Mouse (Mus musculus): Measurements from ENCODE around the gene Prrt1. TPM values are rescaled to one million over a fixed set of nuclear protein-coding genes. Genes with fewer than 3 reads are reported as not detected.

Prrt1 gene
- 0.14 TPM in 1 of 2 replicates, not detected in the other for polyA plus RNA-seq (2014; fragmentation: Nextera tagmentation; extraction: Ambion mirVana)

- Histone ChIP-seq H3K4me1 (ENCODE audit: insufficient read depth) (peaks cover 16% of the 10 kb centered on the region; the same call in 1 of the 2 replicates), H3K27ac (ENCODE audit: low read depth) (peak within 1 kb of the TSS; percentile 95; the same call in 1 of the 2 replicates), H3K4me3 (ENCODE audit: low read depth, low read length) (peak within 1 kb of the TSS; percentile 69), H3K4me2 (peak within 1 kb of the TSS; percentile 92), H3K27me3 (ENCODE audit: insufficient read depth, low read length) (peaks cover 51% of the 10 kb centered on the region), H3K9ac (peak within 1 kb of the TSS; percentile 73), H3K36me3 (ENCODE audit: insufficient read depth) (peaks cover 6% of the 10 kb centered on the region; the same call in 1 of the 2 replicates), H3K9me3 (ENCODE audit: low read depth, low read length) (no peaks in the 10 kb centered on the region)
- under 1% methylated on average over 16 of the region's 16 CpGs for WGBS
- DNase-seq (peak; percentile 65), ATAC-seq (ENCODE audit: insufficient read depth) (no peak)
- no peak for TF ChIP-seq CTCF (IDR thresholded peaks at IDR 0.05; ENCODE audit: low read depth)
These were observed at the start of gene Prrt1 for GRCm38 (mm10) chr17:34629221-34629751. Gene Prrt1, plus strand, starts transcription at chr17:34629533.

- no peaks in the 10 kb centered on the region for H3K36me3 ChIP-seq (ENCODE audit: insufficient read depth)
- no peak overlapping the region for H3K4me3 ChIP-seq (ENCODE audit: low read depth, low read length)
- no peak overlapping the region for H3K9ac ChIP-seq
- no peak overlapping the region for H3K4me2 ChIP-seq
- H3K9me3 ChIP-seq (ENCODE audit: low read depth, low read length) = no peaks in the 10 kb centered on the region
- H3K4me1 ChIP-seq (ENCODE audit: insufficient read depth) = 0 out of 2 replicates have a peak, but pooled peaks cover 9% of the 10 kb centered on the region
- ATAC-seq (ENCODE audit: insufficient read depth) (no peak), DNase-seq (no peak)
- H3K27ac ChIP-seq (ENCODE audit: low read depth) = no peak overlapping the region
- no peak for TF ChIP-seq CTCF (IDR thresholded peaks at IDR 0.05; ENCODE audit: low read depth)
- no peaks in the 10 kb centered on the region for H3K27me3 ChIP-seq (ENCODE audit: insufficient read depth, low read length)
- WGBS = 79% methylated on average over 12 of the region's 12 CpGs
These were observed 46.8 kb upstream of the Prrt1 start for GRCm38 (mm10) chr17:34582528-34582927.

- Histone ChIP-seq H3K4me3 (ENCODE audit: low read depth, low read length) (no peak overlapping the region), H3K27me3 (ENCODE audit: insufficient read depth, low read length) (no peaks in the 10 kb centered on the region), H3K4me2 (no peak overlapping the region), H3K36me3 (ENCODE audit: insufficient read depth) (no peaks in the 10 kb centered on the region), H3K27ac (ENCODE audit: low read depth) (no peak overlapping the region), H3K9ac (no peak overlapping the region), H3K4me1 (ENCODE audit: insufficient read depth) (peaks cover 14% of the 10 kb centered on the region; the same call in 1 of the 2 replicates), H3K9me3 (ENCODE audit: low read depth, low read length) (no peaks in the 10 kb centered on the region)
- no peak for DNase-seq
- 56% methylated on average over 7 of the region's 7 CpGs for WGBS
- no peak for TF ChIP-seq CTCF (IDR thresholded peaks at IDR 0.05; ENCODE audit: low read depth)
- no peak for ATAC-seq (ENCODE audit: insufficient read depth)
These were observed 45.9 kb upstream of the Prrt1 start for GRCm38 (mm10) chr17:34583397-34583796.

- H3K9me3 ChIP-seq (ENCODE audit: low read depth, low read length) = no peaks in the 10 kb centered on the region
- peaks cover 14% of the 10 kb centered on the region; the same call in 1 of the 2 replicates for H3K4me1 ChIP-seq (ENCODE audit: insufficient read depth)
- no peak for DNase-seq
- no peak overlapping the region for H3K4me3 ChIP-seq (ENCODE audit: low read depth, low read length)
- no peak overlapping the region for H3K4me2 ChIP-seq
- H3K27ac ChIP-seq (ENCODE audit: low read depth) = no peak overlapping the region
- no peaks in the 10 kb centered on the region for H3K27me3 ChIP-seq (ENCODE audit: insufficient read depth, low read length)
- 84% methylated on average over 8 of the region's 8 CpGs for WGBS
- no peak for TF ChIP-seq CTCF (IDR thresholded peaks at IDR 0.05; ENCODE audit: low read depth)
- H3K36me3 ChIP-seq (ENCODE audit: insufficient read depth) = no peaks in the 10 kb centered on the region
- no peak overlapping the region for H3K9ac ChIP-seq
- no peak for ATAC-seq (ENCODE audit: insufficient read depth)
These were observed 45.5 kb upstream of the Prrt1 start for GRCm38 (mm10) chr17:34583819-34584218.

- no peak overlapping the region for H3K4me2 ChIP-seq
- H3K4me3 ChIP-seq (ENCODE audit: low read depth, low read length) = no peak overlapping the region
- 89% methylated on average over 8 of the region's 8 CpGs for WGBS
- no peaks in the 10 kb centered on the region for H3K27me3 ChIP-seq (ENCODE audit: insufficient read depth, low read length)
- H3K27ac ChIP-seq (ENCODE audit: low read depth) = no peak overlapping the region
- DNase-seq (no peak), ATAC-seq (ENCODE audit: insufficient read depth) (no peak)
- peaks cover 24% of the 10 kb centered on the region for H3K4me1 ChIP-seq (ENCODE audit: insufficient read depth)
- H3K36me3 ChIP-seq (ENCODE audit: insufficient read depth) = no peaks in the 10 kb centered on the region
- no peaks in the 10 kb centered on the region for H3K9me3 ChIP-seq (ENCODE audit: low read depth, low read length)
- no peak overlapping the region for H3K9ac ChIP-seq
- no peak for TF ChIP-seq CTCF (IDR thresholded peaks at IDR 0.05; ENCODE audit: low read depth)
These were observed 44.2 kb upstream of the Prrt1 start for GRCm38 (mm10) chr17:34585121-34585520.

- Histone ChIP-seq H3K4me3 (ENCODE audit: low read depth, low read length) (peak overlapping the region; percentile 75), H3K4me1 (ENCODE audit: insufficient read depth) (peaks cover 34% of the 10 kb centered on the region), H3K9ac (peak overlapping the region; percentile 91), H3K36me3 (ENCODE audit: insufficient read depth) (no peaks in the 10 kb centered on the region), H3K27me3 (ENCODE audit: insufficient read depth, low read length) (no peaks in the 10 kb centered on the region), H3K27ac (ENCODE audit: low read depth) (peak overlapping the region; percentile 96), H3K4me2 (peak overlapping the region; percentile 97), H3K9me3 (ENCODE audit: low read depth, low read length) (no peaks in the 10 kb centered on the region)
- DNase-seq = peak; percentile 30
- no peak for TF ChIP-seq CTCF (IDR thresholded peaks at IDR 0.05; ENCODE audit: low read depth)
- peak; percentile 3 for ATAC-seq (ENCODE audit: insufficient read depth)
- 23% methylated on average over 32 of the region's 32 CpGs for WGBS
These were observed 43.2 kb upstream of the Prrt1 start for GRCm38 (mm10) chr17:34585877-34586771.

Measured in lung, embryonic 14.5 days (tissue).